Mouse (Mus musculus) neural tube, embryonic 13.5 days (tissue): ENCODE data around the gene Vwa8. TPM values are rescaled to one million over a fixed set of nuclear protein-coding genes. Genes with fewer than 3 reads are reported as not detected.

Experiments used
- ATAC-seq: fragments of 200-750 bp; cut with Nextera tagmentation; 2 replicates; pipeline ENCODE4 v1.8.0; 2017; ENCODE audit warnings: low read depth, mild to moderate bottlenecking, moderate TSS enrichment, moderate library complexity
- H3K27ac ChIP-seq: fragments of 300-500 bp; sonication (generic); replicated peaks from 2 replicates; pipeline ENCODE4 v1.5.1; 2015; ENCODE audit warnings: moderate library complexity, mild to moderate bottlenecking, inconsistent platforms
- H3K27me3 ChIP-seq: fragments of 300-500 bp; sonication (generic); 2 replicates; pipeline ENCODE4 v1.6.1; 2015; ENCODE audit warnings: mild to moderate bottlenecking, inconsistent platforms
- H3K36me3 ChIP-seq: fragments of 300-500 bp; sonication (generic); 2 replicates; pipeline ENCODE4 v1.6.1; 2015; ENCODE audit warnings: mild to moderate bottlenecking, inconsistent platforms
- H3K4me1 ChIP-seq: fragments of 300-500 bp; sonication (generic); replicated peaks from 2 replicates; pipeline ENCODE4 v1.6.1; 2015; ENCODE audit warnings: inconsistent platforms
- H3K4me2 ChIP-seq: fragments of 300-500 bp; sonication (generic); 2 replicates; pipeline ENCODE4 v1.6.1; 2015; ENCODE audit warnings: inconsistent platforms, mild to moderate bottlenecking, moderate library complexity
- H3K4me3 ChIP-seq: fragments of 300-500 bp; sonication (generic); 2 replicates; pipeline ENCODE4 v1.5.1; 2015; ENCODE audit warnings: mild to moderate bottlenecking, inconsistent platforms
- H3K9ac ChIP-seq: fragments of 300-500 bp; sonication (generic); 2 replicates; pipeline ENCODE4 v1.6.1; 2015; ENCODE audit warnings: moderate library complexity, mild to moderate bottlenecking, inconsistent platforms
- H3K9me3 ChIP-seq: fragments of 300-500 bp; sonication (generic); 2 replicates; pipeline ENCODE4 v1.6.1; 2016; ENCODE audit warnings: inconsistent platforms
- WGBS: fragments of 180-500 bp; shearing (Covaris S2); methylation state at CpG from one replicate; pipeline ENCODE4 v1.1.7; 2015; 5-methylcytosine and 5-hydroxymethylcytosine counted together
- polyA plus RNA-seq: library from polyadenylated mRNA; unstranded; fragments of >200 nt; fragmentation: Nextera tagmentation; extraction: Ambion mirVana; gene quantifications from 2 replicates; pipeline ENCODE4 v1.2.1, GENCODE M21; 2015

Gene Vwa8
- polyA plus RNA-seq, 1 experiment from 2014 or later = 6.9 TPM

DNA sequence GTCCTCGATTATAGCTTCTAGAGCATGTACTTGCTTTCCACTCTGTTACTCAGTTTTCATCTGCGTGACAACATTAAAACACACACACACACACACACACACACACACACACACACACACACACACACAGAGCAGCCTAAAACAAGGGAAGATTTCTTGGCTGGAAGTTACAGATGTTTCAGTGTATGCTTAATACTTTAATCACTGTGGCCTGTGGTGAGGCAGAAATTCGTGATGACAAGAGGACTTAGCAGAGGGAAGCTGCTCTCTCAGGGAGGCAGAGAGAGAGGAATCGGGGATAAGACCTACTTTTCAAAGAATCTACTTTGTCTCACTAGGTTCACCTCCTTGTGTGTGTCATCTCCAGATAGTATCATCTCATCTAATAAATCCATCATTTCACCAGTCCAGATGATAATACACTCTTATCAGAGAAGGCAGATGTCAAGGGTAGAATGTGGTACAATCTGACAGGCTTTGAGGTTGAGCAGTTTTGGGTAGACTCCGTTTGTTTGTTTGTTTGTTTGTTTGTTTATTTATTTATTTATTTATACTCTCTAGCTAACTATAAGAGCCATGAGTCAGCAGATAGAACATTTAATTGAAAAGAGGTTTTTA lies 1.2 kb downstream of the Vwa8 start:
- no peaks in the 10 kb centered on the region for H3K9me3 ChIP-seq
- H3K4me3 ChIP-seq = peak overlapping the region; percentile 94; the same call in 1 of the 2 replicates
- no peak overlapping the region for H3K27ac ChIP-seq
- peaks cover 29% of the 10 kb centered on the region for H3K4me1 ChIP-seq
- H3K9ac ChIP-seq = no peak overlapping the region
- H3K4me2 ChIP-seq = peak overlapping the region; percentile 64
- no peaks in the 10 kb centered on the region for H3K27me3 ChIP-seq
- WGBS = 47% methylated on average over 5 of the region's 5 CpGs
- H3K36me3 ChIP-seq = no peaks in the 10 kb centered on the region
- no peak for ATAC-seq

DNA sequence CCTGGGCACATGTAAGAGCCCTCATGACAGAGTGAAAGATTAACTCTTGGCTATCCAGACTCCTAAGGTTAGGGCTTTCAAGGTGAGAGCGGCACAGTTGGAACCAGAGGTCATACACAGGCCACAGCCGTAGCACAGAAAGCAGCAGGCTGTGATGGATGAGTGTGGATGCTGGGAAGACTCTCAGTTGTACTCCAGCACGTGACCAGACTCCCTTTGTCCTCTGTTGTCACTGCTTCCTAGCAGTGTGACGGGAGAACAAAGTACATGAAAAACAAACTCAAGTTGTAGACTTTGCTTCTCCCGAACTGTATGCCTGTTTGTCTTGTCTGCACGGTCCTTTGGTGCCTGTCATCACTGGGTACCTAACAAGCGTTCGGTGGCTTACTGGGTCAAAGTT lies 1.8 kb downstream of the Vwa8 start:
- no peak overlapping the region for H3K9ac ChIP-seq
- H3K27ac ChIP-seq = 0 out of 2 replicates have a peak overlapping the region, but pooled peaks have one; percentile 46
- no peaks in the 10 kb centered on the region for H3K9me3 ChIP-seq
- no peak overlapping the region for H3K4me3 ChIP-seq
- 7% methylated on average over 8 of the region's 8 CpGs for WGBS
- H3K36me3 ChIP-seq = no peaks in the 10 kb centered on the region
- H3K27me3 ChIP-seq = no peaks in the 10 kb centered on the region
- peak overlapping the region; percentile 35 for H3K4me2 ChIP-seq
- peaks cover 29% of the 10 kb centered on the region for H3K4me1 ChIP-seq
- ATAC-seq = peak; percentile 48; the same call in 1 of the 2 replicates

DNA sequence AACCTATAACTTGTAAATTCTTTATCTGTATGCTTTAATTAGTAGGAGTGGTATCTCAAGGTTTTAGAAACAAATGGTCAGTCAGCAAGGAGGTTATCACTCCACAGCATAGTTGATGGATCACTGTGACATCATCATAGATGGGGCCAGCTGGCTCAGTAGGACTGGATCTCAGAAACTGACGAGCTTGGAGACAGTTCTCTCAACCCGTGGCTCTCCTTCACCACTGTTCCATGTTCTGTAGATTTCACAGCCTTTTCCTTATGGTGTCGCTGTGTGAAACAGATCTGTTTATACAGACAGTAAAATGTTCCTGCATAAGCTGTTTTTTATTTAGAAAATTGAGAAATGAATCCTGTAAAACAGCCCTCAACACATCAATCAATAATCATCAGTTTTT lies 2.5 kb downstream of the Vwa8 start:
- no peaks in the 10 kb centered on the region for H3K36me3 ChIP-seq
- 46% methylated on average over 3 of the region's 3 CpGs for WGBS
- no peak for ATAC-seq
- H3K27me3 ChIP-seq = no peaks in the 10 kb centered on the region
- H3K4me3 ChIP-seq = no peak overlapping the region
- H3K9me3 ChIP-seq = no peaks in the 10 kb centered on the region
- H3K9ac ChIP-seq = no peak overlapping the region
- H3K4me2 ChIP-seq = no peak overlapping the region
- no peak overlapping the region for H3K27ac ChIP-seq
- H3K4me1 ChIP-seq = peaks cover 29% of the 10 kb centered on the region

DNA sequence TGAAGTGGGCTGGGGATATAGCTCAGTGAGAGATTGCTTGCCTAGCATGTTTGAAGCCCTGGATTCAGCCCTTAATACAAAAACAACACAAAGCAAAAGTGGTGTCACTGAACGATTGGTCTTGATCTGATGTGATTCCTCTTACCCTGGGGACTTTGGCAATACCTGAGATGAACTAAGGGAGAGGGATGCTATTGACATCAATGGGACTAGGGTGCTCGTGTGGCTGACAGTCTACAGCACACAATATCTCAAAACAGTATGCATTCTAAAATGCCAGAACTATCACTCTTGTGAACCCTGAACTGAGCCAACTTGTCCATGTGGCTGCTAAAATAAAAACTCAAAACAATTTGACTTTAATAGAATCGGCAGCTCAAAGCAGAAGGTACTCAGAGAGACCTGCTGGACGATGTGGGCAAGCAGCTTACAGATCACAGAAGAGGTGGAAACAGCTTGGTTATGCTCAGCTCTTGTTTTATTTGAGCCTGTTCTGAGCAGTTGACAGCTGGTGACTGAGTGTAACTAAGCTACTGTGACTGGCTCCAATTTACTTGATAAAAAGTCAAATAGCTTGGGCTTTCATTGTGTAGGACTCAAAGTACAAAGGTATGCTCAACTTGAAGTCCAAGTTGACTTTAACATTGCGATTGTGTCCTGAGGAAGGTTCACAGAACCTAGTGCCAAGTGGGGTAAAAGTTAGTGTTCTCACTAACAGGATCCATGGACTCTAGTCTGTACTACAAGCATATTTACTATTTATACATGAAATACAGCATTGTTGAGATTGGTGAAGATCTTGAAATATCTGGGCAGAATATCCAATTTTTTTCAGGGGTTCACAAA lies 3.8 kb downstream of the Vwa8 start:
- ATAC-seq = no peak
- Histone ChIP-seq H3K4me2 (no peak overlapping the region), H3K27ac (no peak overlapping the region), H3K4me1 (peaks cover 29% of the 10 kb centered on the region), H3K9ac (no peak overlapping the region), H3K9me3 (no peaks in the 10 kb centered on the region), H3K36me3 (no peaks in the 10 kb centered on the region), H3K4me3 (no peak overlapping the region), H3K27me3 (no peaks in the 10 kb centered on the region)
- WGBS = 61% methylated on average over 5 of the region's 5 CpGs

DNA sequence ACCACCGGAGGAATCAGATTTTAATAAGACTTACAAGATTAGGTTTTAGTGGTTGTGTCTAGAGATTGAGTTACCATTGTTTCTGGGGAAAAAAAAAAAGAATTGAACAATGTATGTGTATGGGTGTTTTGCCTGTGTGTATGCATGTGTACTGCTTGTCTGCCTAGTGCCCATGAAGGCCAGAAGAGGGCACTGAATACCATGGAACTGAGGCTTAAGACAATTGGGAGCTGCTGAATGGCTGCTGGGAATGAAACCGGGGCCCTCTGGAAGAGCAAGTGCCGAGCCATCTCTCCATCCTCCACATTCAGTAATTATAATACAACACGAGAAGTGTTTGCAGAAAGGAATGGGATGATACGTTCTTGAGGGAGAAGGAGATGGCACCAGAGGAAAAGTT lies 12.3 kb downstream of the Vwa8 start:
- Histone ChIP-seq H3K4me1 (no peaks in the 10 kb centered on the region), H3K4me2 (no peak overlapping the region), H3K27me3 (no peaks in the 10 kb centered on the region), H3K4me3 (no peak overlapping the region), H3K9me3 (no peaks in the 10 kb centered on the region), H3K27ac (no peak overlapping the region), H3K9ac (no peak overlapping the region), H3K36me3 (no peaks in the 10 kb centered on the region)
- 91% methylated on average over 5 of the region's 5 CpGs for WGBS
- ATAC-seq = no peak

DNA sequence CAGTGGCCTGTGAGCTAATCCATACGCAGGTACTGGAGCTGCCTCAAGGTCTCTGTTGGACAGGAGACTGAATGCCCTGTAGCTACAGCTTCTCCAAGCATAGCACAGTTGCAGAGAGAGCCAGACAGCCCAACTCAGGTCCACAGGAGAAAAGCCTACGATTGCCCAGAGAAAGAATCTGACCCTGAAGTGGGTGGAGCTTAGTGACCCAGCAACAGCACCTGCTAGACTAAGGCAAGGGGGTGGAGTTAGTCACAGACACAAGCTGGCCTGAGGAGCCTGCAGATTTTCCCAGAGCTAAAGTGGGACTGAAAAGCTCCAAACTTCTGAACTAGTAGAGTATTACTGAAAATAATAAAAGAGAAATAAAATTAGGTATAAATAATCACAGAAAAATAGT lies 21.2 kb downstream of the Vwa8 start:
- no peak overlapping the region for H3K27ac ChIP-seq
- WGBS = 41% methylated on average over 2 of the region's 2 CpGs

DNA sequence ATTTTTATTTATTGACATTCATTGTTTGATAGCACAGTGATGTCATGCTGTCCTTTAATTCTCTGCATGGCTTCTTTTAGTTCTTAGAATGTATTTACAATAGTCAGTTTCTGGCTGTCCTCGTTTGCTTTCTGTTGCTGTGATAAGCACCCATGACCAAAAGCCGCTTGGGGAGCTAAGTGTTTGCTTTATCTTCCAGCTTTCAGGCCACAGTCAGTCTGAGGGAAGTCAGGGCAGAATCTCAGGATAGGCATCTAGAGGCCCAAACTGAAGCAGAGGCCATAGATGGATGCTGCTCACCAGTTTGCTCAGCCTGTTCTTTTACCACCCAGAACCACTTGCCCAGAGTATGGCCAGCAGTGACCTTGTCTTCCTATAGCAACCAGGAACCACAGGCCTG lies 28.3 kb downstream of the Vwa8 start:
- Histone ChIP-seq H3K9ac (no peak overlapping the region), H3K27ac (no peak overlapping the region), H3K4me3 (no peak overlapping the region), H3K4me2 (no peak overlapping the region), H3K4me1 (peaks cover 6% of the 10 kb centered on the region; the same call in 1 of the 2 replicates), H3K27me3 (no peaks in the 10 kb centered on the region), H3K9me3 (no peaks in the 10 kb centered on the region), H3K36me3 (0 out of 2 replicates have a peak, but pooled peaks cover 8% of the 10 kb centered on the region)
- WGBS = 80% methylated on average over 2 of the region's 2 CpGs
- ATAC-seq = no peak

More for the DNA sequence above, 21.2 kb downstream of the Vwa8 start:
- H3K4me1 ChIP-seq = no peaks in the 10 kb centered on the region
- H3K9ac ChIP-seq = no peak overlapping the region
- no peaks in the 10 kb centered on the region for H3K27me3 ChIP-seq
- no peaks in the 10 kb centered on the region for H3K9me3 ChIP-seq
- no peak overlapping the region for H3K4me2 ChIP-seq
- H3K36me3 ChIP-seq = peaks cover 17% of the 10 kb centered on the region
- H3K4me3 ChIP-seq = no peak overlapping the region
- ATAC-seq = no peak

DNA sequence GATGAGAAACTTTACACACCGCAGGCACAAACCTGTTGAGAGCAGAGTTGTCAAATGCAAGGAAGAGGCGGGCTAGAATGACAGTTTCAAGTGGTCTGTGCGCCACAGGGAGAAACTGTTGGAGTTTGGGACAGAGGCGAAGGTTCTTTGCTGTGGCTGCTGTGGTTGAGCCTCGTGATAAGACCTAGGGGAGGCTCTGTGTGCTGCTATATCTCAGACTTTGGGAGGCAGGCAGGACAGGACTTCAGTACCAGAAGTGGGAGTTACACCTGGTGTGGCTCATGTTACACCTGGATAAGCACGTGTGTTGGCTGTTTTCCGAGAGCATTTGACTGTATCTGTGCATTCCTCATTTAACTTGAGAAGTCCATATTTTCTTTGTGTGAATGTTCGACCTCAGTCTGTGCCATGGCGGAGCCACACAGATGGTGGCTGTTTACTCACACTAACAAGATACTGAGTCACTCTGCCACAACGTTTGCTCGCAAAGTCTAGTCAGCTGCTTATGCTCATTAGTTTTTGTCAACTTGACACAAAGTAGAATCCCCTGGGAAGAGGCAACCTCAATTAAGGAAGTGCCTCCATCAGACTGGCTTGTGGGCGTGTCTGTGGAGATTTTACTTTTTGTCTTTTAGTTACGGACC lies 29.7 kb downstream of the Vwa8 start:
- no peak for ATAC-seq
- WGBS = 85% methylated on average over 13 of the region's 13 CpGs
- no peak overlapping the region for H3K27ac ChIP-seq

DNA sequence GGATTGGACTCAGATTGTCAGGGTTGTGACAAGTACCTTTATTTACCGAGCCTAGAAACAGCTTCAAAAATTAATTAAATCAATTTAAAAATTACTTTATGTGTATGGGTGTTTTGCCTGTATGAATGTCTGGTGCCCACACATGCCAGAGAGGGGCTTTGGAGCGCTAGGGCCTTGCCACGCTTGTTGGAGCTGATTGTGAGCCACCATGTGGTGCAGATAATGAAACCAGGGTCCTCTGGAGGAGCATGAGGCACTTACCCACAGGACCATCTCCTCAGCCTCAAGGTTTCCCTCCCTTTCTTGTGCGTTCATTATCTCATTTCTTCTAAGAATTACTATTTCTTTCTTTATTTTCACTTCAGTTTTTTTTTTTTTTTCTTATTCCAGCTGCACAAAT lies 32.0 kb downstream of the Vwa8 start:
- Histone ChIP-seq H3K4me3 (no peak overlapping the region), H3K36me3 (no peaks in the 10 kb centered on the region), H3K4me2 (no peak overlapping the region), H3K27me3 (no peaks in the 10 kb centered on the region), H3K9me3 (no peaks in the 10 kb centered on the region), H3K4me1 (peaks cover 18% of the 10 kb centered on the region; the same call in 1 of the 2 replicates), H3K27ac (no peak overlapping the region), H3K9ac (no peak overlapping the region)
- no peak for ATAC-seq
- WGBS = 68% methylated on average over 4 of the region's 4 CpGs

More for the DNA sequence above, 29.7 kb downstream of the Vwa8 start:
- no peaks in the 10 kb centered on the region for H3K27me3 ChIP-seq
- H3K9ac ChIP-seq = no peak overlapping the region
- H3K4me3 ChIP-seq = no peak overlapping the region
- no peak overlapping the region for H3K4me2 ChIP-seq
- H3K9me3 ChIP-seq = no peaks in the 10 kb centered on the region
- peaks cover 9% of the 10 kb centered on the region; the same call in 1 of the 2 replicates for H3K4me1 ChIP-seq
- H3K36me3 ChIP-seq = no peaks in the 10 kb centered on the region

DNA sequence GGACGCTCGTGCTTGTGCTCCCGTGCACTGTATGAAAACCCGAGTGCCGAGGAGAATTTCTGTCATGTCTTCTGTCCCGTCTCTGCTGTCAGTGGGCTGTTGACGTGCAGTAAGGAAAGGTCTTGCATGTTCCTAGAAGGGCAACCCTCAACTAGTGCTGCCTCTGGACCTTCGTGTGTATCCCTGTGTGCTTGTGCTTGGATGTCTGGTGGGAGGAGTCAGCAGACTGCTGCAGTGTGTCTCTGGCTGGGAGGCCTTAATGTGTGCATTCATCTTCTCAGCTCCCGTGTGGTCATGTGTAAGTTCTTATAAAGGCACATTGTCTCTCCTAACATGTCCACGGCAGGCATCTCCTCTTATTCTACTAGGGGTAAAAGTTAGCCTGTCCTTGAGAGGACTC lies 32.7 kb downstream of the Vwa8 start:
- no peak overlapping the region for H3K9ac ChIP-seq
- H3K27me3 ChIP-seq = no peaks in the 10 kb centered on the region
- H3K9me3 ChIP-seq = no peaks in the 10 kb centered on the region
- ATAC-seq = no peak
- no peak overlapping the region for H3K27ac ChIP-seq
- 63% methylated on average over 10 of the region's 10 CpGs for WGBS
- no peak overlapping the region for H3K4me3 ChIP-seq
- no peak overlapping the region for H3K4me2 ChIP-seq
- H3K4me1 ChIP-seq = peaks cover 18% of the 10 kb centered on the region; the same call in 1 of the 2 replicates
- H3K36me3 ChIP-seq = no peaks in the 10 kb centered on the region

DNA sequence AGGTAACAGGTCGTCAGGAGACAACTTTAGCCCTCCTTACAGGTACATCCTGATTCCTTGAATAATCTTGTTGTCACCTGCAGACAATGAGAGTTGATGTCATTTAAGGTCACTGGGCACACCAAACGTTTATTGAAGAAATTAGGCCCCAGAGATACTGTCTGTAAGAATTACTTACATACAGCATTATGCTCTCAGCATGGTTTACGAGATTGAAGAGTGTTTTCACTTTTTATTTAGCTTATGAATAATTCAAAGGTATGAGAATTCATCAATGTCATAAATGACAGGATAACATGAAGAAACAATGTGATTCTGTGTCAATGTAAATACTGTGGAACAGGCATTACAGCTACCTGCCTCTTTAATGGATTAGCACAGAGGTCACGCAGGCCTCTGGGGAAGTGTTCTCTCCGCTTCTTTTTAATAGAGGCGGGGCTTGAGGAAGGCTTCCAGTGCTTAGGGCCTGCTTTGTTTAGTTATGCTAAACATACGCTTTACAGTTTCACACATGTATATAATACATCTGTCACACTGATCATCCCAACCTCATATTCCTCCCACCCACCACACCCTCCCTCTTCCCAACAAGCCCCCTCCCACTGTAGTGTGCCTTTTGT lies 37.2 kb downstream of the Vwa8 start:
- Histone ChIP-seq H3K27ac (no peak overlapping the region), H3K4me1 (peaks cover 18% of the 10 kb centered on the region; the same call in 1 of the 2 replicates), H3K4me3 (no peak overlapping the region), H3K27me3 (no peaks in the 10 kb centered on the region), H3K36me3 (no peaks in the 10 kb centered on the region), H3K9me3 (no peaks in the 10 kb centered on the region), H3K4me2 (no peak overlapping the region), H3K9ac (no peak overlapping the region)
- WGBS = 54% methylated on average over 7 of the region's 7 CpGs
- no peak for ATAC-seq
